Mouse (Mus musculus): ENCODE data around the gene Mas1. TPM values are rescaled to one million over a fixed set of nuclear protein-coding genes. Genes with fewer than 3 reads are reported as not detected.

Mas1 gene
- polyA plus RNA-seq, 1 experiment from 2014 or later: 0.28 TPM

GRCm38 (mm10) chr17:12880178-12880577 is 12.2 kb upstream of the Mas1 start:
- Histone ChIP-seq H3K9me3 (ENCODE audit: low read length) (no peaks in the 10 kb centered on the region), H3K4me1 (ENCODE audit: insufficient read depth) (no peaks in the 10 kb centered on the region), H3K4me2 (ENCODE audit: low read depth, low read length) (peak overlapping the region; percentile 33), H3K4me3 (ENCODE audit: low read depth, low read length) (no peak overlapping the region), H3K27ac (ENCODE audit: low read depth) (no peak overlapping the region), H3K9ac (replicated peaks) (no peak overlapping the region), H3K27me3 (ENCODE audit: insufficient read depth, low read length) (peaks cover 5% of the 10 kb centered on the region; the same call in 1 of the 2 replicates), H3K36me3 (replicated peaks; ENCODE audit: insufficient read depth, low read length) (no peaks in the 10 kb centered on the region)
- TF ChIP-seq CTCF (IDR thresholded peaks at IDR 0.05; ENCODE audit: low read depth): peak; percentile 84
- TF ChIP-seq EP300 (IDR thresholded peaks at IDR 0.05; ENCODE audit: low read depth): no peak
- WGBS (ENCODE audit: insufficient replicate concordance): 2% methylated on average over 14 of the region's 14 CpGs
- DNase-seq: peak; percentile 75
- peak; percentile 72 for ATAC-seq

GRCm38 (mm10) chr17:12875734-12876133 is 7.8 kb upstream of the Mas1 start, which contains the start of gene Mrgprh:
Gene Mrgprh (plus strand): TSS chr17:12876034.
- ATAC-seq: no peak
- Histone ChIP-seq H3K4me3 (ENCODE audit: low read depth, low read length) (no peak within 1 kb of the TSS), H3K27me3 (ENCODE audit: insufficient read depth, low read length) (peaks cover 18% of the 10 kb centered on the region; the same call in 1 of the 2 replicates), H3K27ac (ENCODE audit: low read depth) (no peak within 1 kb of the TSS), H3K4me2 (ENCODE audit: low read depth, low read length) (no peak within 1 kb of the TSS), H3K9ac (replicated peaks) (no peak within 1 kb of the TSS), H3K36me3 (replicated peaks; ENCODE audit: insufficient read depth, low read length) (no peaks in the 10 kb centered on the region), H3K9me3 (ENCODE audit: low read length) (no peaks in the 10 kb centered on the region), H3K4me1 (ENCODE audit: insufficient read depth) (no peaks in the 10 kb centered on the region)
- no peak for TF ChIP-seq CTCF (IDR thresholded peaks at IDR 0.05; ENCODE audit: low read depth)
- no peak for TF ChIP-seq EP300 (IDR thresholded peaks at IDR 0.05; ENCODE audit: low read depth)
- DNase-seq: no peak
- WGBS (ENCODE audit: insufficient replicate concordance): 65% methylated on average over 5 of the region's 5 CpGs

- Histone ChIP-seq H3K4me3 (ENCODE audit: low read depth, low read length) (no peak overlapping the region), H3K4me1 (ENCODE audit: insufficient read depth) (no peaks in the 10 kb centered on the region), H3K9me3 (ENCODE audit: low read length) (no peaks in the 10 kb centered on the region), H3K27ac (ENCODE audit: low read depth) (no peak overlapping the region), H3K4me2 (ENCODE audit: low read depth, low read length) (no peak overlapping the region), H3K36me3 (replicated peaks; ENCODE audit: insufficient read depth, low read length) (no peaks in the 10 kb centered on the region), H3K9ac (replicated peaks) (no peak overlapping the region), H3K27me3 (ENCODE audit: insufficient read depth, low read length) (0 out of 2 replicates have a peak, but pooled peaks cover 13% of the 10 kb centered on the region)
- 56% methylated on average over 16 of the region's 16 CpGs for WGBS (ENCODE audit: insufficient replicate concordance)
- DNase-seq (no peak), ATAC-seq (no peak)
- TF ChIP-seq CTCF (IDR thresholded peaks at IDR 0.05; ENCODE audit: low read depth) (no peak), EP300 (IDR thresholded peaks at IDR 0.05; ENCODE audit: low read depth) (no peak)
These were observed 4.5 kb upstream of the Mas1 start for GRCm38 (mm10) chr17:12872275-12873028.

- DNase-seq: no peak
- 18% methylated on average over 4 of the region's 4 CpGs for WGBS (ENCODE audit: insufficient replicate concordance)
- H3K4me1 ChIP-seq (ENCODE audit: insufficient read depth): no peaks in the 10 kb centered on the region
- H3K27me3 ChIP-seq (ENCODE audit: insufficient read depth, low read length): 0 out of 2 replicates have a peak, but pooled peaks cover 13% of the 10 kb centered on the region
- no peak for TF ChIP-seq CTCF (IDR thresholded peaks at IDR 0.05; ENCODE audit: low read depth)
- no peak for TF ChIP-seq EP300 (IDR thresholded peaks at IDR 0.05; ENCODE audit: low read depth)
- H3K4me3 ChIP-seq (ENCODE audit: low read depth, low read length): no peak overlapping the region
- H3K36me3 ChIP-seq (replicated peaks; ENCODE audit: insufficient read depth, low read length): no peaks in the 10 kb centered on the region
- no peak overlapping the region for H3K4me2 ChIP-seq (ENCODE audit: low read depth, low read length)
- no peak overlapping the region for H3K27ac ChIP-seq (ENCODE audit: low read depth)
- H3K9ac ChIP-seq (replicated peaks): no peak overlapping the region
- H3K9me3 ChIP-seq (ENCODE audit: low read length): no peaks in the 10 kb centered on the region
- ATAC-seq: no peak
These were observed 697 bp upstream of the Mas1 start for GRCm38 (mm10) chr17:12868640-12869039.

- H3K4me1 ChIP-seq (ENCODE audit: insufficient read depth): no peaks in the 10 kb centered on the region
- DNase-seq (no peak), ATAC-seq (no peak)
- 74% methylated on average over 10 of the region's 10 CpGs for WGBS (ENCODE audit: insufficient replicate concordance)
- H3K9me3 ChIP-seq (ENCODE audit: low read length): no peaks in the 10 kb centered on the region
- 0 out of 2 replicates have a peak, but pooled peaks cover 6% of the 10 kb centered on the region for H3K27me3 ChIP-seq (ENCODE audit: insufficient read depth, low read length)
- H3K9ac ChIP-seq (replicated peaks): no peak overlapping the region
- H3K4me3 ChIP-seq (ENCODE audit: low read depth, low read length): no peak overlapping the region
- H3K36me3 ChIP-seq (replicated peaks; ENCODE audit: insufficient read depth, low read length): no peaks in the 10 kb centered on the region
- H3K27ac ChIP-seq (ENCODE audit: low read depth): no peak overlapping the region
- H3K4me2 ChIP-seq (ENCODE audit: low read depth, low read length): no peak overlapping the region
- TF ChIP-seq CTCF (IDR thresholded peaks at IDR 0.05; ENCODE audit: low read depth) (no peak), EP300 (IDR thresholded peaks at IDR 0.05; ENCODE audit: low read depth) (no peak)
These were observed 1.1 kb downstream of the Mas1 start for GRCm38 (mm10) chr17:12866853-12867252.

GRCm38 (mm10) chr17:12865407-12865806 is 2.5 kb downstream of the Mas1 start:
- no peak for TF ChIP-seq CTCF (IDR thresholded peaks at IDR 0.05; ENCODE audit: low read depth)
- TF ChIP-seq EP300 (IDR thresholded peaks at IDR 0.05; ENCODE audit: low read depth): no peak
- Histone ChIP-seq H3K27ac (ENCODE audit: low read depth) (no peak overlapping the region), H3K4me1 (ENCODE audit: insufficient read depth) (no peaks in the 10 kb centered on the region), H3K36me3 (replicated peaks; ENCODE audit: insufficient read depth, low read length) (no peaks in the 10 kb centered on the region), H3K27me3 (ENCODE audit: insufficient read depth, low read length) (no peaks in the 10 kb centered on the region), H3K4me3 (ENCODE audit: low read depth, low read length) (no peak overlapping the region), H3K9me3 (ENCODE audit: low read length) (no peaks in the 10 kb centered on the region), H3K4me2 (ENCODE audit: low read depth, low read length) (no peak overlapping the region), H3K9ac (replicated peaks) (no peak overlapping the region)
- ATAC-seq (no peak), DNase-seq (no peak)
- WGBS (ENCODE audit: insufficient replicate concordance): 55% methylated on average over 3 of the region's 3 CpGs

Measured in liver, postnatal 0 days (tissue).